Mouse (Mus musculus) ES-Bruce4 (cell line): ENCODE data around the gene Amn. TPM values are rescaled to one million over a fixed set of nuclear protein-coding genes. Genes with fewer than 3 reads are reported as not detected.

ENCODE experiments used
- H3K27ac ChIP-seq: 2 replicates; pipeline ENCODE4 v1.5.1; 2012; ENCODE audit warnings: low read length, inconsistent platforms; ENCODE audit not compliant: insufficient read depth
- H3K27me3 ChIP-seq: 2 replicates; pipeline ENCODE4 v1.6.1; 2012; ENCODE audit warnings: mild to moderate bottlenecking, low read length, inconsistent platforms; ENCODE audit not compliant: control insufficient read depth, poor library complexity, insufficient read depth, severe bottlenecking
- H3K36me3 ChIP-seq: 2 replicates; pipeline ENCODE4 v1.6.1; 2012; ENCODE audit warnings: inconsistent platforms, mild to moderate bottlenecking, low read length, moderate library complexity; ENCODE audit not compliant: control insufficient read depth, poor library complexity, insufficient read depth, severe bottlenecking
- H3K4me1 ChIP-seq: one replicate; pipeline ENCODE4 v1.8.1; 2011; ENCODE audit warnings: low read length; ENCODE audit not compliant: control insufficient read depth, insufficient read depth
- H3K4me3 ChIP-seq: 2 replicates; pipeline ENCODE4 v1.5.1; 2011; ENCODE audit warnings: low read depth, mild to moderate bottlenecking, low read length
- H3K9ac ChIP-seq: 2 replicates; pipeline ENCODE4 v1.6.1; 2012; ENCODE audit warnings: low read depth, mild to moderate bottlenecking, inconsistent platforms; ENCODE audit not compliant: poor library complexity, severe bottlenecking
- H3K9me3 ChIP-seq: replicated peaks from 2 replicates; pipeline ENCODE4 v1.6.1; 2012; ENCODE audit warnings: mild to moderate bottlenecking, low read length, inconsistent platforms; ENCODE audit not compliant: control insufficient read depth, poor library complexity, insufficient read depth, severe bottlenecking
- CTCF ChIP-seq: IDR thresholded peaks from one replicate; pipeline ENCODE4 v1.8.1; 2011; ENCODE audit warnings: low read depth, low read length
- EP300 ChIP-seq: IDR thresholded peaks from 2 replicates; pipeline ENCODE4 v1.6.1; 2011; ENCODE audit warnings: low read depth, low read length; ENCODE audit not compliant: insufficient read depth
- POLR2A ChIP-seq: IDR thresholded peaks from one replicate; pipeline ENCODE4 v1.8.1; 2011; ENCODE audit warnings: low read length; ENCODE audit not compliant: insufficient read depth
- polyA plus RNA-seq: library from polyadenylated mRNA; stranded (reverse); fragments of >200 nt; gene quantifications from 2 replicates; pipeline ENCODE4 v1.2.4, GENCODE M21; 2011; ENCODE audit warnings: low read depth; ENCODE audit not compliant: missing spikeins, insufficient read depth, insufficient read length

Amn gene
- polyA plus RNA-seq = 1.6 and 1.9 TPM in 2 replicates

GRCm38 (mm10) chr12:111270629-111271277, at the start of gene Amn:
TSS of gene Amn (plus strand) at chr12:111271095.
- peaks cover 3% of the 10 kb centered on the region for H3K4me1 ChIP-seq

GRCm38 (mm10) chr12:111225197-111225780, 45.6 kb upstream of the Amn start:
- TF ChIP-seq CTCF (no peak), EP300 (no peak), POLR2A (no peak)
- Histone ChIP-seq H3K9me3 (no peaks in the 10 kb centered on the region), H3K36me3 (no peaks in the 10 kb centered on the region), H3K4me3 (no peak overlapping the region), H3K9ac (no peak overlapping the region), H3K27me3 (no peaks in the 10 kb centered on the region), H3K27ac (no peak overlapping the region), H3K4me1 (no peaks in the 10 kb centered on the region)

More at GRCm38 (mm10) chr12:111270629-111271277, at the start of gene Amn:
- no peaks in the 10 kb centered on the region for H3K36me3 ChIP-seq
- TF ChIP-seq EP300 (no peak), CTCF (no peak), POLR2A (no peak)
- H3K9ac ChIP-seq = peak within 1 kb of the TSS; percentile 3; the same call in 1 of the 2 replicates
- H3K4me3 ChIP-seq = peak within 1 kb of the TSS; percentile 39
- H3K27me3 ChIP-seq = peaks cover 4% of the 10 kb centered on the region
- no peaks in the 10 kb centered on the region for H3K9me3 ChIP-seq
- H3K27ac ChIP-seq = no peak within 1 kb of the TSS

- Histone ChIP-seq H3K27ac (no peak overlapping the region), H3K27me3 (no peaks in the 10 kb centered on the region), H3K9me3 (no peaks in the 10 kb centered on the region), H3K36me3 (no peaks in the 10 kb centered on the region), H3K4me1 (no peaks in the 10 kb centered on the region), H3K9ac (no peak overlapping the region), H3K4me3 (no peak overlapping the region)
- no peak for TF ChIP-seq EP300
- TF ChIP-seq POLR2A = no peak
- no peak for TF ChIP-seq CTCF
Observed at GRCm38 (mm10) chr12:111227410-111227809, 43.5 kb upstream of the Amn start.

- TF ChIP-seq CTCF (no peak), EP300 (no peak), POLR2A (no peak)
- Histone ChIP-seq H3K4me3 (no peak overlapping the region), H3K36me3 (no peaks in the 10 kb centered on the region), H3K9ac (no peak overlapping the region), H3K27me3 (no peaks in the 10 kb centered on the region), H3K9me3 (no peaks in the 10 kb centered on the region), H3K4me1 (no peaks in the 10 kb centered on the region), H3K27ac (no peak overlapping the region)
Observed at GRCm38 (mm10) chr12:111228488-111228887, 42.4 kb upstream of the Amn start.

- H3K4me1 ChIP-seq = no peaks in the 10 kb centered on the region
- no peaks in the 10 kb centered on the region for H3K9me3 ChIP-seq
- no peak overlapping the region for H3K9ac ChIP-seq
- TF ChIP-seq POLR2A = no peak
- TF ChIP-seq EP300 = no peak
- TF ChIP-seq CTCF = no peak
- no peak overlapping the region for H3K27ac ChIP-seq
- H3K4me3 ChIP-seq = no peak overlapping the region
- no peaks in the 10 kb centered on the region for H3K36me3 ChIP-seq
- no peaks in the 10 kb centered on the region for H3K27me3 ChIP-seq
Observed at GRCm38 (mm10) chr12:111230793-111231192, 40.1 kb upstream of the Amn start.

GRCm38 (mm10) chr12:111233798-111234197, 37.1 kb upstream of the Amn start:
- no peaks in the 10 kb centered on the region for H3K36me3 ChIP-seq
- no peaks in the 10 kb centered on the region for H3K4me1 ChIP-seq
- H3K9me3 ChIP-seq = no peaks in the 10 kb centered on the region
- H3K9ac ChIP-seq = no peak overlapping the region
- no peak for TF ChIP-seq POLR2A
- H3K27me3 ChIP-seq = no peaks in the 10 kb centered on the region
- no peak overlapping the region for H3K4me3 ChIP-seq
- H3K27ac ChIP-seq = no peak overlapping the region
